Mouse (Mus musculus) heart, embryonic 14.5 days (tissue): ENCODE measurements around the gene Rab34. TPM values are rescaled to one million over a fixed set of nuclear protein-coding genes. Genes with fewer than 3 reads are reported as not detected.

Source experiments
- microRNA-seq: library from miRNA; unstranded; fragments of <30 nt; microRNA quantifications from one replicate; pipeline ENCODE4, GENCODE M21; 2016
- polyA plus RNA-seq: library from polyadenylated mRNA; unstranded; fragments of >200 nt; fragmentation: Nextera tagmentation; extraction: Ambion mirVana; gene quantifications from 2 replicates; pipeline ENCODE4 v1.2.1, GENCODE M21; 2014

Gene Rab34
- polyA plus RNA-seq, 1 experiment from 2014 or later, result 61.8 TPM

Small RNA genes within 50 kb of the gene (microRNA-seq; reads per million reads assigned to microRNA genes)
- not detected for gene Mir7653

Other genes starting within 250 kb of the Rab34 start
- gene Phf12, start 205.7 kb upstream of the Rab34 start, polyA plus RNA-seq, result 10.8 and 11.6 TPM in 2 replicates
- gene Dhrs13, start 156.2 kb upstream of the Rab34 start, polyA plus RNA-seq, result 14.4 and 18.0 TPM in 2 replicates
- gene Flot2, start 150.5 kb upstream of the Rab34 start, polyA plus RNA-seq, result 95.2 and 98.3 TPM in 2 replicates
- 23.9 and 25.7 TPM in 2 replicates for gene Eral1, start 108.0 kb upstream of the Rab34 start, polyA plus RNA-seq
- 17.0 and 19.4 TPM in 2 replicates for gene Fam222b, start 93.8 kb upstream of the Rab34 start, polyA plus RNA-seq
- gene Traf4, start 22.8 kb upstream of the Rab34 start, polyA plus RNA-seq, result 18.5 and 25.6 TPM in 2 replicates
- 11.5 and 12.4 TPM in 2 replicates for gene Nek8, start 11.8 kb upstream of the Rab34 start, polyA plus RNA-seq
- gene Tlcd1, start 11.7 kb upstream of the Rab34 start, polyA plus RNA-seq, result 14.7 and 16.1 TPM in 2 replicates
- gene Rpl23a, start 4.8 kb upstream of the Rab34 start, polyA plus RNA-seq, result 968 and 1,084 TPM in 2 replicates
- 2.4 and 2.9 TPM in 2 replicates for gene Proca1, start 5.0 kb downstream of the Rab34 start, polyA plus RNA-seq
- 65.2 and 75.8 TPM in 2 replicates for gene Sdf2, start 57.3 kb downstream of the Rab34 start, polyA plus RNA-seq
- 13.8 and 15.5 TPM in 2 replicates for gene Supt6, start 57.6 kb downstream of the Rab34 start, polyA plus RNA-seq
- 71.3 and 72.5 TPM in 2 replicates for gene 2610507B11Rik, start 73.3 kb downstream of the Rab34 start, polyA plus RNA-seq
- 0.23 and 0.70 TPM in 2 replicates for gene BC030499, start 102.4 kb downstream of the Rab34 start, polyA plus RNA-seq
- gene Spag5, start 113.1 kb downstream of the Rab34 start, polyA plus RNA-seq, result 23.6 and 25.0 TPM in 2 replicates
- 28.2 and 30.3 TPM in 2 replicates for gene Aldoc, start 134.5 kb downstream of the Rab34 start, polyA plus RNA-seq
- 51.3 and 55.7 TPM in 2 replicates for gene Pigs, start 140.0 kb downstream of the Rab34 start, polyA plus RNA-seq
- 38.6 and 43.0 TPM in 2 replicates for gene Unc119, start 155.1 kb downstream of the Rab34 start, polyA plus RNA-seq
- gene Foxn1, start 198.1 kb downstream of the Rab34 start, polyA plus RNA-seq, result not detected in 2 replicates
- gene Slc13a2, start 233.8 kb downstream of the Rab34 start, polyA plus RNA-seq, result not detected in 2 replicates